Mouse (Mus musculus): ENCODE data around the gene Cemip2. TPM values are rescaled to one million over a fixed set of nuclear protein-coding genes. Genes with fewer than 3 reads are reported as not detected.
"Not testable (repeated sequence)": the region's sequence is repeated elsewhere in the genome, so short reads cannot be mapped to it uniquely, and the experiment has no call there.

The Cemip2 gene
- polyA plus RNA-seq, 1 experiment = 0.58 TPM

GRCm38 (mm10) chr19:21866094-21866493 lies 88.0 kb downstream of the Cemip2 start:
- TF ChIP-seq POLR2A (IDR thresholded peaks at IDR 0.05; ENCODE audit: control insufficient read depth, low read depth, low read length) = no peak
- no peak for TF ChIP-seq CTCF (IDR thresholded peaks at IDR 0.05; ENCODE audit: control insufficient read depth, insufficient read depth, insufficient replicate concordance, low read depth, low read length)
- H3K36me3 ChIP-seq (ENCODE audit: control insufficient read depth, insufficient read depth, low read length) = no peaks in the 10 kb centered on the region
- no peak overlapping the region for H3K27ac ChIP-seq (ENCODE audit: control insufficient read depth, insufficient read depth, low read depth, low read length)
- no peaks in the 10 kb centered on the region for H3K4me1 ChIP-seq (ENCODE audit: control insufficient read depth, insufficient read depth, low read length)
- H3K4me3 ChIP-seq (ENCODE audit: control insufficient read depth, low read depth, low read length) = no peak overlapping the region
- no peaks in the 10 kb centered on the region for H3K27me3 ChIP-seq (ENCODE audit: control insufficient read depth, insufficient read depth, low read length)

GRCm38 (mm10) chr19:21866756-21867155 lies 88.6 kb downstream of the Cemip2 start:
- not testable (repeated sequence) for H3K27ac ChIP-seq (ENCODE audit: control insufficient read depth, insufficient read depth, low read depth, low read length); H3K4me3 ChIP-seq (ENCODE audit: control insufficient read depth, low read depth, low read length); H3K4me1 ChIP-seq (ENCODE audit: control insufficient read depth, insufficient read depth, low read length); H3K27me3 ChIP-seq (ENCODE audit: control insufficient read depth, insufficient read depth, low read length); H3K36me3 ChIP-seq (ENCODE audit: control insufficient read depth, insufficient read depth, low read length)

- no peaks in the 10 kb centered on the region for H3K4me1 ChIP-seq (ENCODE audit: control insufficient read depth, insufficient read depth, low read length)
- H3K36me3 ChIP-seq (ENCODE audit: control insufficient read depth, insufficient read depth, low read length) = no peaks in the 10 kb centered on the region
- no peak overlapping the region for H3K4me3 ChIP-seq (ENCODE audit: control insufficient read depth, low read depth, low read length)
- H3K27me3 ChIP-seq (ENCODE audit: control insufficient read depth, insufficient read depth, low read length) = no peaks in the 10 kb centered on the region
- no peak overlapping the region for H3K27ac ChIP-seq (ENCODE audit: control insufficient read depth, insufficient read depth, low read depth, low read length)
- TF ChIP-seq POLR2A (IDR thresholded peaks at IDR 0.05; ENCODE audit: control insufficient read depth, low read depth, low read length) (no peak), CTCF (IDR thresholded peaks at IDR 0.05; ENCODE audit: control insufficient read depth, insufficient read depth, insufficient replicate concordance, low read depth, low read length) (no peak)
Observed at GRCm38 (mm10) chr19:21868471-21868870, 90.3 kb downstream of the Cemip2 start.

GRCm38 (mm10) chr19:21882110-21882940 lies 104.2 kb downstream of the Cemip2 start:
- no peak overlapping the region for H3K27ac ChIP-seq (ENCODE audit: control insufficient read depth, insufficient read depth, low read depth, low read length)

GRCm38 (mm10) chr19:21883053-21883452 lies 104.9 kb downstream of the Cemip2 start:
- Histone ChIP-seq H3K27me3 (ENCODE audit: control insufficient read depth, insufficient read depth, low read length) (no peaks in the 10 kb centered on the region), H3K27ac (ENCODE audit: control insufficient read depth, insufficient read depth, low read depth, low read length) (no peak overlapping the region), H3K4me3 (ENCODE audit: control insufficient read depth, low read depth, low read length) (no peak overlapping the region), H3K36me3 (ENCODE audit: control insufficient read depth, insufficient read depth, low read length) (no peaks in the 10 kb centered on the region), H3K4me1 (ENCODE audit: control insufficient read depth, insufficient read depth, low read length) (no peaks in the 10 kb centered on the region)
- TF ChIP-seq POLR2A (IDR thresholded peaks at IDR 0.05; ENCODE audit: control insufficient read depth, low read depth, low read length) (no peak), CTCF (IDR thresholded peaks at IDR 0.05; ENCODE audit: control insufficient read depth, insufficient read depth, insufficient replicate concordance, low read depth, low read length) (no peak)

More at GRCm38 (mm10) chr19:21882110-21882940, 104.2 kb downstream of the Cemip2 start:
- Histone ChIP-seq H3K4me1 (ENCODE audit: control insufficient read depth, insufficient read depth, low read length) (no peaks in the 10 kb centered on the region), H3K36me3 (ENCODE audit: control insufficient read depth, insufficient read depth, low read length) (no peaks in the 10 kb centered on the region), H3K27me3 (ENCODE audit: control insufficient read depth, insufficient read depth, low read length) (no peaks in the 10 kb centered on the region), H3K4me3 (ENCODE audit: control insufficient read depth, low read depth, low read length) (no peak overlapping the region)
- TF ChIP-seq CTCF (IDR thresholded peaks at IDR 0.05; ENCODE audit: control insufficient read depth, insufficient read depth, insufficient replicate concordance, low read depth, low read length) (no peak), POLR2A (IDR thresholded peaks at IDR 0.05; ENCODE audit: control insufficient read depth, low read depth, low read length) (no peak)

GRCm38 (mm10) chr19:21883922-21884321 lies 105.8 kb downstream of the Cemip2 start:
- no peak overlapping the region for H3K27ac ChIP-seq (ENCODE audit: control insufficient read depth, insufficient read depth, low read depth, low read length)
- H3K4me1 ChIP-seq (ENCODE audit: control insufficient read depth, insufficient read depth, low read length) = no peaks in the 10 kb centered on the region
- TF ChIP-seq CTCF (IDR thresholded peaks at IDR 0.05; ENCODE audit: control insufficient read depth, insufficient read depth, insufficient replicate concordance, low read depth, low read length) = no peak
- TF ChIP-seq POLR2A (IDR thresholded peaks at IDR 0.05; ENCODE audit: control insufficient read depth, low read depth, low read length) = no peak
- H3K36me3 ChIP-seq (ENCODE audit: control insufficient read depth, insufficient read depth, low read length) = no peaks in the 10 kb centered on the region
- no peak overlapping the region for H3K4me3 ChIP-seq (ENCODE audit: control insufficient read depth, low read depth, low read length)
- no peaks in the 10 kb centered on the region for H3K27me3 ChIP-seq (ENCODE audit: control insufficient read depth, insufficient read depth, low read length)

- H3K27me3 ChIP-seq (ENCODE audit: control insufficient read depth, insufficient read depth, low read length) = no peaks in the 10 kb centered on the region
- H3K4me1 ChIP-seq (ENCODE audit: control insufficient read depth, insufficient read depth, low read length) = no peaks in the 10 kb centered on the region
- TF ChIP-seq CTCF (IDR thresholded peaks at IDR 0.05; ENCODE audit: control insufficient read depth, insufficient read depth, insufficient replicate concordance, low read depth, low read length) (no peak), POLR2A (IDR thresholded peaks at IDR 0.05; ENCODE audit: control insufficient read depth, low read depth, low read length) (no peak)
- no peak overlapping the region for H3K4me3 ChIP-seq (ENCODE audit: control insufficient read depth, low read depth, low read length)
- no peak overlapping the region for H3K27ac ChIP-seq (ENCODE audit: control insufficient read depth, insufficient read depth, low read depth, low read length)
- no peaks in the 10 kb centered on the region for H3K36me3 ChIP-seq (ENCODE audit: control insufficient read depth, insufficient read depth, low read length)
Observed at GRCm38 (mm10) chr19:21884385-21884784, 106.2 kb downstream of the Cemip2 start.
